Mouse (Mus musculus): ENCODE data around the gene Ddah1.

DNA sequence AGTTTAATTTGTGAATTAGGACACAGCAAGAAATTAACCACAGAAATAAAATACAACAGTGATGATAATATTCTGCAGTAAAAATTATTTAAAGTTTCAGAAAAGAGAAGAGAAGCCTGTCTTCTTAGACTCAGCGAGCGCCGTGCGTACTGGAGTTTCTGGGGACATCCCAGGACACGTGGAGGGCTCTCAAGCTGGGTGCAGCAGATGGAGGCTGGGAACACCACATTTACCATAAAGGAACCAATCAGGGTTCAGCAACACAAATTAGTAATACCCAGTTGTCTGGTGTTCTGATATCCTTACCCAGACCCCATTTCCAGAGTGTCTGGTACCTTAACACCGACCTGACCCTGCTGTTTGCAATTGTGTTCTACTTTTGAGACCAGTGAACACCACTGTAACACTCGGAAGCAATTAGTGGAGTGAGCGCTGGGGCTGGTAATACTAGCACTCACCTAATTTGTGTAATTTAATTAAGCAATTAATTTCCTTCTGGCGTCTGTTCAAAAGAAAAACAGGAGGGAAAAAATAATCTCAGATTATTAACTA is 14.9 kb upstream of the Ddah1 start:
- TF ChIP-seq CTCF (IDR thresholded peaks at IDR 0.05; ENCODE audit: extremely low read depth, insufficient read depth, low read length) (no peak), POLR2A (IDR thresholded peaks at IDR 0.05; ENCODE audit: extremely low read depth, insufficient read depth, low read length) (no peak)
